Mouse (Mus musculus) heart, adult 2 months (tissue): ENCODE measurements around the gene Smg6. TPM values are rescaled to one million over a fixed set of nuclear protein-coding genes. Genes with fewer than 3 reads are reported as not detected.

Source experiments
- DNase-seq, 2 experiments: peaks; one replicate each; pipeline ENCODE4 v3.0.0; 2021
- H3K27ac ChIP-seq: fragments of 200-600 bp; 2 replicates; pipeline ENCODE4 v1.8.1; 2022
- H3K27me3 ChIP-seq: fragments of 200-500 bp; 2 replicates; pipeline ENCODE4 v1.6.1; 2012; ENCODE audit warnings: mild to moderate bottlenecking, low read length, inconsistent platforms, mixed read lengths; ENCODE audit not compliant: control insufficient read depth, insufficient read depth
- H3K36me3 ChIP-seq: fragments of 200-500 bp; 2 replicates; pipeline ENCODE4 v1.6.1; 2012; ENCODE audit warnings: low read length, inconsistent platforms; ENCODE audit not compliant: control insufficient read depth, insufficient read depth
- H3K4me1 ChIP-seq: fragments of 200-500 bp; 2 replicates; pipeline ENCODE4 v1.6.1; 2011; ENCODE audit warnings: low read length; ENCODE audit not compliant: control insufficient read depth, insufficient read depth
- H3K4me3 ChIP-seq: fragments of 200-600 bp; 2 replicates; pipeline ENCODE4 v1.8.1; 2022
- H3K79me2 ChIP-seq: fragments of 200-500 bp; replicated peaks from 2 replicates; pipeline ENCODE4 v1.6.1; 2012; ENCODE audit warnings: mild to moderate bottlenecking, inconsistent platforms, low read length, moderate library complexity, mixed read lengths; ENCODE audit not compliant: control insufficient read depth, insufficient read depth
- H3K9ac ChIP-seq: fragments of 200-500 bp; 2 replicates; pipeline ENCODE4 v1.6.1; 2012; ENCODE audit warnings: low read depth, mild to moderate bottlenecking, control low read depth, inconsistent platforms, low read length, mixed read lengths
- CTCF ChIP-seq: fragments of 200-600 bp; IDR thresholded peaks from 2 replicates; pipeline ENCODE4 v1.8.1; 2022; ENCODE audit warnings: antibody characterized with exemption, mild to moderate bottlenecking, moderate library complexity
- EP300 ChIP-seq: fragments of 200-500 bp; IDR thresholded peaks from 2 replicates; pipeline ENCODE4 v1.6.1; 2011; ENCODE audit warnings: low read depth, low read length, control low read depth; ENCODE audit not compliant: insufficient read depth
- POLR2A ChIP-seq: fragments of 200-500 bp; IDR thresholded peaks from 2 replicates; pipeline ENCODE4 v1.6.1; 2011; ENCODE audit warnings: mild to moderate bottlenecking, low read depth, low read length, control low read depth; ENCODE audit not compliant: insufficient read depth
- WGBS: fragments of 180-500 bp; shearing (Covaris S2); methylation state at CpG from one replicate; pipeline ENCODE4 v1.1.7; 2018; 5-methylcytosine and 5-hydroxymethylcytosine counted together
- intact Hi-C: fragments of 180-260 bp; cut with DNase I; formaldehyde crosslinking; loops from one replicate; pipeline ENCODE4 v1.15.1; 2025
- long read RNA-seq: library from polyadenylated mRNA; stranded (forward); transcript quantifications from one replicate; pipeline ENCODE4 v2.0.0, GENCODE M21; 2021
- polyA plus RNA-seq: library from polyadenylated mRNA; depleted of rRNA; stranded (reverse); fragments of >200 nt; gene quantifications from 2 replicates; pipeline ENCODE4 v1.2.3, GENCODE M21; 2012; rRNA removed
- total RNA-seq, 2 experiments: library from RNA; stranded (reverse); gene quantifications; 2 replicates each; pipeline ENCODE4 v1.2.3; 2021

Smg6 gene
- total RNA-seq (10 to 100 TPM; 17.8 to 19.5 TPM), polyA plus RNA-seq (18.1 and 26.5 TPM in 2 replicates)
- long read RNA-seq, full-length matches to known transcripts: 1 of 10 reads
- long read RNA-seq, partial matches to known transcripts: 4 of 10 reads
- long read RNA-seq, other reads (novel, unspliced or antisense): 5 of 10 reads

DNA sequence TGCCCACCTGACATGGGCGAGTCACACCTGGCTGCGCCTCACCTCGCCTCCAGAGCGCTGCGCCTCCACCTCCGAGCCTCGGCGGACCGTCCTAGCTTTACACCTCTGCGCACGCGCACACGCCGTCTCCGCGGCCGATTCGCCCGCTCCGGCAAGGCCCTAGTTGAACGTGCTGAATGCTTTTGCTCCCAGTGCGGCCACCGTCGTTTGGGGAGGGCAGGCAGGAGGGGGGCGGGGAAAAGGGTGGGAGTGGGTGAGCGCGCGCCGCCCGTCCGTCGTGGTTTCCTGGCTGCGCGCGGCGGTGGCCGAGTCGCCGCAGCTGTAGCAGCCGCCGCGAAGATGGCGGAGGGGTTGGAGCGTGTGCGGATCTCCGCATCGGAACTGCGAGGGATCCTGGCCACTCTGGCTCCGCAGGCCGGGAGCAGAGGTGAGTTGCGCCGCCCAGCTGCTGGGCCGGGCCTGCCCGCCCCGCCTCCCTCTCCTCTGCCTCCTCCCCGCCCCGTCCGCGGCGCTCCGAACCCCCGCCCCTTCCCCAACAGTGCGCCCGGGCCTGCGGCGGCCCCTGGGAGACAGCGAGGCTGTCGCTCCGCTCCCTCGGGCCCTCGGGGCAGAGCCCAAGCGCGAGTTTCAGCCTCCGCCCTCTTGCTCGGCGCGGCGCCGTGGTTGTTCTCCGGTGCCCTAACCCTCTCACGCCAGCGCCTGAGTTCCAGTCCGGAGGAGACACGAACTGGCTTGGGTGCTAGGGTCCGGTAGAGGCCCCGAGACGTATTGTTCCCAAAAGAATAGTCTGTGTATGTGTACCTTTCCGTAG lies at the start of gene Smg6, which contains the start of gene Srr:
Smg6 (plus strand) TSS at position 247 of the 811 bp plus-strand sequence.
Srr (minus strand) TSS at position 372 of the 811 bp plus-strand sequence.
- intact Hi-C loops: loop anchor here (5.0 kb wide), 1 partner anchor 252 kb away; the partner anchor contains the start of gene Ovca2
- Histone ChIP-seq H3K27ac (peak within 1 kb of the TSS; percentile 98), H3K79me2 (peaks cover 4% of the 10 kb centered on the region; the same call in 1 of the 2 replicates), H3K36me3 (peaks cover 6% of the 10 kb centered on the region), H3K9ac (peak within 1 kb of the TSS; percentile 95), H3K4me1 (peaks cover 2% of the 10 kb centered on the region), H3K4me3 (peak within 1 kb of the TSS; percentile 86), H3K27me3 (no peaks in the 10 kb centered on the region)
- TF ChIP-seq EP300 (0 out of 2 replicates have a peak, but pooled peaks have one; percentile 10), POLR2A (peak; percentile 79), CTCF (0 out of 2 replicates have a peak, but pooled peaks have one; percentile 15)
- WGBS: under 1% methylated on average over 73 of the region's 88 CpGs
- DNase-seq: peak; percentile 92 to 95

DNA sequence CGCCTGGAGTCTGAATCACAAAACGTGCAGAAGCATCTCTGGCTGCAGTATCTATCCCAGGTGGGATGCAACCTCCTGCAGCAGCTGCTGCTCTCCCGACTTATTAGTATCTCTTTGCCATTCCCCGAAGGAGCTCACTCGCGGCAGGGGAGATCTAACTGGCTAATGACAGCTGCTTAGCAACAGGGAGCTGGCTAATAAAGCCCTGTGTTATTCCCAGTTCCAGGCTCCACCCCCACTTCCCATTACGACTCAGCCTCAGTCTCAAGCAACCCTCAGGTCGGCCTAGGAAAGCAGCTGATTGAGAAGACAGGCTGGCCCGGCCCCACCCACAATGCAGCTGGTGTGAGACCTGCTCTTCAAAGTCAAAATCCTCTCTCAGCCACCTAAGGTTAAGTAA lies 48.8 kb upstream of the Smg6 start:
- H3K27me3 ChIP-seq: no peaks in the 10 kb centered on the region
- TF ChIP-seq POLR2A (no peak), EP300 (no peak), CTCF (no peak)
- intact Hi-C loops: no loop called here
- no peaks in the 10 kb centered on the region for H3K79me2 ChIP-seq
- H3K27ac ChIP-seq: 0 out of 2 replicates have a peak overlapping the region, but pooled peaks have one; percentile 26
- peaks cover 3% of the 10 kb centered on the region for H3K4me1 ChIP-seq
- no peak overlapping the region for H3K9ac ChIP-seq
- H3K4me3 ChIP-seq: no peak overlapping the region
- WGBS: 10% methylated on average over 9 of the region's 9 CpGs
- peak; percentile 54 to 56 for DNase-seq
- H3K36me3 ChIP-seq: no peaks in the 10 kb centered on the region

DNA sequence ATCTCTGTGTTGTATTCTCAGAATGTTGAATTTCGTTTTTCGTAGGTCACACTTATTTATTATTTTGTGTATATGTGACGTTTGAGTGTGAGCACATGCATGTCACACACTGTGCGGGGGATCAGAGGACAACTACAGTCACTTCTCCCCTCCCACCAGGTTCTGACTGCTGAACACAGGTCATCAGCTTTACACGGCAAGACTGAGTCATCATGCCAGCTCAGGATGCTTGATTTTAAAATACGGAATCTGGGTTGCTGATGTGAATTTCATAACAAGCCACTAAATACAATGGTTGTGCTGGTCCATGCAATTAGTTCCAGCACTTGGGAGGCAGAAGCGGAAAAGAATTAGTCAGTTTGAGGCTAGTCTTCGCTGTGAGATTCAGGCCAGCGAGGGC lies 44.6 kb upstream of the Smg6 start:
- no peak overlapping the region for H3K9ac ChIP-seq
- no peak for DNase-seq
- H3K27ac ChIP-seq: no peak overlapping the region
- TF ChIP-seq CTCF (no peak), POLR2A (no peak), EP300 (no peak)
- 71% methylated on average over 9 of the region's 9 CpGs for WGBS
- intact Hi-C loops: no loop called here
- no peaks in the 10 kb centered on the region for H3K27me3 ChIP-seq
- H3K79me2 ChIP-seq: no peaks in the 10 kb centered on the region
- peaks cover 3% of the 10 kb centered on the region for H3K4me1 ChIP-seq
- no peaks in the 10 kb centered on the region for H3K36me3 ChIP-seq
- no peak overlapping the region for H3K4me3 ChIP-seq

DNA sequence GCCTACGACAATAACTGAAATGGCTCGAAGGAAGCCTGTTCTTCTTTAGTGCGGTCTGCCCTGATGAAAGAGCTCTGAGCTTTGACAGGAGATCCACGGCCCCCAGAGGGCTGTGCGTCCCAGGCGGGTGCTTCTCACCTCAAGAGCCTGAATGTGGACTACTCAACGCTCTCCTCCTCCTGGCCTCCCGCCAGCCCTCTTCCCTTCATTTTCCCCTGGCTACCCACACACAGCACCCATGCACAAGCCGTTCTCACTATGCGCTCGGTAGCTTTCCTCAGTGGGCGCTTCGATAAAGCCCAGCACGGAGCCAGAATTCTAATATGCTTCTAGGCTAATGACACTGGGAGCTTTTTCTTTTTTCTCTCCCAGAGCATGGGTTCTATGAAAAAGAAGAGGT lies 43.6 kb upstream of the Smg6 start:
- no peak for TF ChIP-seq EP300
- TF ChIP-seq CTCF: no peak
- TF ChIP-seq POLR2A: no peak
- H3K9ac ChIP-seq: no peak overlapping the region
- intact Hi-C loops: no loop called here

DNA sequence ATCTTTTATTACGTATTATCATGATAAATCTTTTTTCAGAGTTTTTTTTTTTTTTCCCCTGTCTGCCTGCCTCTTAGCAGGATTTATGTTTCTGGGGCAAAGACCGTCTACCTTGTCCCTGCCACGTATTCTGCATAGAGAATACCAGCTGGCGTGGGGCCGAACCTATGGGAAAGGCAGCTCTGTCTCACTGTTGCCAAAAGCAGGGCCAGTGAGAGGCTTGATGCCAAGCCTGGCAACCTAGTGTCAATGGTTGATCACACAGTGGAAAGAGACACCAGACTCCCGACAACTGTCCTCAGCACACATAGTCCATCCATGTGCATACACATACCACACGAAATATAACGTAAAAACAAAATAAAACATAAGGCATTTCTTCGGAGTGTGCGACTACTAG lies 42.5 kb upstream of the Smg6 start:
- H3K27ac ChIP-seq: no peak overlapping the region
- no peaks in the 10 kb centered on the region for H3K27me3 ChIP-seq
- WGBS: 95% methylated on average over 10 of the region's 10 CpGs
- H3K4me3 ChIP-seq: no peak overlapping the region
- no peak for DNase-seq
- H3K36me3 ChIP-seq: no peaks in the 10 kb centered on the region
- H3K4me1 ChIP-seq: no peaks in the 10 kb centered on the region
- no peak overlapping the region for H3K9ac ChIP-seq
- intact Hi-C loops: no loop called here
- no peaks in the 10 kb centered on the region for H3K79me2 ChIP-seq
- TF ChIP-seq EP300 (no peak), CTCF (no peak), POLR2A (no peak)

More for the DNA sequence above, 43.6 kb upstream of the Smg6 start:
- no peak for DNase-seq
- H3K4me3 ChIP-seq: no peak overlapping the region
- H3K4me1 ChIP-seq: peaks cover under 1% of the 10 kb centered on the region
- H3K79me2 ChIP-seq: no peaks in the 10 kb centered on the region
- no peaks in the 10 kb centered on the region for H3K36me3 ChIP-seq
- no peak overlapping the region for H3K27ac ChIP-seq
- WGBS: 72% methylated on average over 14 of the region's 14 CpGs
- no peaks in the 10 kb centered on the region for H3K27me3 ChIP-seq
